Mouse (Mus musculus): ENCODE measurements at regions not wholly inside any gene's neighbourhood (a gene's known extent, or its start where the extent isn't known, plus 50 kb on each side); places are given as distances from the start of the nearest gene placed in this dataset.

- Histone ChIP-seq H3K27me3 (ENCODE audit: control insufficient read depth, insufficient read depth, low read length) (no peaks in the 10 kb centered on the region), H3K4me2 (replicated peaks; ENCODE audit: low read depth, low read length) (peak overlapping the region; percentile 4; the same call in 1 of the 2 replicates), H3K36me3 (ENCODE audit: control insufficient read depth, insufficient read depth, low read length) (no peaks in the 10 kb centered on the region), H3K9ac (replicated peaks; ENCODE audit: low read depth, low read length) (no peak overlapping the region), H3K4me3 (ENCODE audit: low read depth, low read length) (no peak overlapping the region), H3K4me1 (ENCODE audit: control insufficient read depth, insufficient read depth, low read length) (0 out of 2 replicates have a peak, but pooled peaks cover 3% of the 10 kb centered on the region), H3K27ac (ENCODE audit: low read length) (no peak overlapping the region), H3K9me3 (ENCODE audit: control insufficient read depth, low read depth, low read length) (no peaks in the 10 kb centered on the region)
- peak; percentile 65; the same call in 1 of the 2 replicates for ATAC-seq (ENCODE audit: insufficient number of reproducible peaks, insufficient read depth, low FRiP score, low read depth)
- 10% methylated on average over 10 of the region's 10 CpGs for WGBS
Observed at GRCm38 (mm10) chr13:69987181-69987580, 185.0 kb downstream of the Med10 start.

GRCm38 (mm10) chr13:69988319-69988718 lies 186.1 kb downstream of the Med10 start:
- 0 out of 2 replicates have a peak, but pooled peaks have one; percentile 33 for ATAC-seq (ENCODE audit: insufficient number of reproducible peaks, insufficient read depth, low FRiP score, low read depth)
- Histone ChIP-seq H3K4me1 (ENCODE audit: control insufficient read depth, insufficient read depth, low read length) (0 out of 2 replicates have a peak, but pooled peaks cover 3% of the 10 kb centered on the region), H3K27me3 (ENCODE audit: control insufficient read depth, insufficient read depth, low read length) (no peaks in the 10 kb centered on the region), H3K4me2 (replicated peaks; ENCODE audit: low read depth, low read length) (no peak overlapping the region), H3K27ac (ENCODE audit: low read length) (no peak overlapping the region), H3K9me3 (ENCODE audit: control insufficient read depth, low read depth, low read length) (no peaks in the 10 kb centered on the region), H3K9ac (replicated peaks; ENCODE audit: low read depth, low read length) (no peak overlapping the region), H3K4me3 (ENCODE audit: low read depth, low read length) (no peak overlapping the region), H3K36me3 (ENCODE audit: control insufficient read depth, insufficient read depth, low read length) (no peaks in the 10 kb centered on the region)
- 30% methylated on average over 4 of the region's 4 CpGs for WGBS

GRCm38 (mm10) chr13:69991253-69991891 lies 189.2 kb downstream of the Med10 start:
- H3K9me3 ChIP-seq (ENCODE audit: control insufficient read depth, low read depth, low read length): no peaks in the 10 kb centered on the region
- 32% methylated on average over 11 of the region's 11 CpGs for WGBS
- H3K9ac ChIP-seq (replicated peaks; ENCODE audit: low read depth, low read length): no peak overlapping the region
- no peak for ATAC-seq (ENCODE audit: insufficient number of reproducible peaks, insufficient read depth, low FRiP score, low read depth)
- H3K4me1 ChIP-seq (ENCODE audit: control insufficient read depth, insufficient read depth, low read length): 0 out of 2 replicates have a peak, but pooled peaks cover 3% of the 10 kb centered on the region
- no peak overlapping the region for H3K27ac ChIP-seq (ENCODE audit: low read length)
- H3K36me3 ChIP-seq (ENCODE audit: control insufficient read depth, insufficient read depth, low read length): no peaks in the 10 kb centered on the region
- no peaks in the 10 kb centered on the region for H3K27me3 ChIP-seq (ENCODE audit: control insufficient read depth, insufficient read depth, low read length)
- no peak overlapping the region for H3K4me2 ChIP-seq (replicated peaks; ENCODE audit: low read depth, low read length)
- no peak overlapping the region for H3K4me3 ChIP-seq (ENCODE audit: low read depth, low read length)

- Histone ChIP-seq H3K27ac (ENCODE audit: low read length) (no peak overlapping the region), H3K4me2 (replicated peaks; ENCODE audit: low read depth, low read length) (no peak overlapping the region), H3K36me3 (ENCODE audit: control insufficient read depth, insufficient read depth, low read length) (no peaks in the 10 kb centered on the region), H3K9ac (replicated peaks; ENCODE audit: low read depth, low read length) (no peak overlapping the region), H3K27me3 (ENCODE audit: control insufficient read depth, insufficient read depth, low read length) (no peaks in the 10 kb centered on the region), H3K9me3 (ENCODE audit: control insufficient read depth, low read depth, low read length) (no peaks in the 10 kb centered on the region), H3K4me3 (ENCODE audit: low read depth, low read length) (no peak overlapping the region), H3K4me1 (ENCODE audit: control insufficient read depth, insufficient read depth, low read length) (0 out of 2 replicates have a peak, but pooled peaks cover 3% of the 10 kb centered on the region)
- WGBS: 52% methylated on average over 14 of the region's 14 CpGs
- no peak for ATAC-seq (ENCODE audit: insufficient number of reproducible peaks, insufficient read depth, low FRiP score, low read depth)
Observed at GRCm38 (mm10) chr13:69991892-69992261, 189.7 kb downstream of the Med10 start.

- no peaks in the 10 kb centered on the region for H3K36me3 ChIP-seq (ENCODE audit: control insufficient read depth, insufficient read depth, low read length)
- no peak overlapping the region for H3K27ac ChIP-seq (ENCODE audit: low read length)
- no peaks in the 10 kb centered on the region for H3K4me1 ChIP-seq (ENCODE audit: control insufficient read depth, insufficient read depth, low read length)
- 73% methylated on average over 15 of the region's 15 CpGs for WGBS
- no peak for ATAC-seq (ENCODE audit: insufficient number of reproducible peaks, insufficient read depth, low FRiP score, low read depth)
- H3K9ac ChIP-seq (replicated peaks; ENCODE audit: low read depth, low read length): no peak overlapping the region
- H3K27me3 ChIP-seq (ENCODE audit: control insufficient read depth, insufficient read depth, low read length): no peaks in the 10 kb centered on the region
- no peak overlapping the region for H3K4me3 ChIP-seq (ENCODE audit: low read depth, low read length)
- no peak overlapping the region for H3K4me2 ChIP-seq (replicated peaks; ENCODE audit: low read depth, low read length)
- H3K9me3 ChIP-seq (ENCODE audit: control insufficient read depth, low read depth, low read length): no peaks in the 10 kb centered on the region
Observed at GRCm38 (mm10) chr13:70003591-70003990, 201.4 kb downstream of the Med10 start.

GRCm38 (mm10) chr13:70012123-70012522 lies 209.9 kb downstream of the Med10 start:
- no peak overlapping the region for H3K4me3 ChIP-seq (ENCODE audit: low read depth, low read length)
- ATAC-seq (ENCODE audit: insufficient number of reproducible peaks, insufficient read depth, low FRiP score, low read depth): no peak
- WGBS: 48% methylated on average over 3 of the region's 3 CpGs

GRCm38 (mm10) chr13:70015183-70015582 lies 213.0 kb downstream of the Med10 start:
- 59% methylated on average over 4 of the region's 4 CpGs for WGBS

More at GRCm38 (mm10) chr13:70012123-70012522, 209.9 kb downstream of the Med10 start:
- Histone ChIP-seq H3K4me2 (replicated peaks; ENCODE audit: low read depth, low read length) (no peak overlapping the region), H3K27me3 (ENCODE audit: control insufficient read depth, insufficient read depth, low read length) (no peaks in the 10 kb centered on the region), H3K9ac (replicated peaks; ENCODE audit: low read depth, low read length) (no peak overlapping the region), H3K27ac (ENCODE audit: low read length) (no peak overlapping the region), H3K36me3 (ENCODE audit: control insufficient read depth, insufficient read depth, low read length) (no peaks in the 10 kb centered on the region), H3K9me3 (ENCODE audit: control insufficient read depth, low read depth, low read length) (no peaks in the 10 kb centered on the region), H3K4me1 (ENCODE audit: control insufficient read depth, insufficient read depth, low read length) (no peaks in the 10 kb centered on the region)

GRCm38 (mm10) chr13:70017535-70017934 lies 215.3 kb downstream of the Med10 start:
- WGBS: 78% methylated on average over 5 of the region's 5 CpGs
- no peak overlapping the region for H3K27ac ChIP-seq (ENCODE audit: low read length)
- H3K4me3 ChIP-seq (ENCODE audit: low read depth, low read length): no peak overlapping the region
- ATAC-seq (ENCODE audit: insufficient number of reproducible peaks, insufficient read depth, low FRiP score, low read depth): no peak
- no peak overlapping the region for H3K4me2 ChIP-seq (replicated peaks; ENCODE audit: low read depth, low read length)
- H3K36me3 ChIP-seq (ENCODE audit: control insufficient read depth, insufficient read depth, low read length): no peaks in the 10 kb centered on the region
- H3K9me3 ChIP-seq (ENCODE audit: control insufficient read depth, low read depth, low read length): no peaks in the 10 kb centered on the region
- H3K9ac ChIP-seq (replicated peaks; ENCODE audit: low read depth, low read length): no peak overlapping the region
- H3K27me3 ChIP-seq (ENCODE audit: control insufficient read depth, insufficient read depth, low read length): no peaks in the 10 kb centered on the region
- no peaks in the 10 kb centered on the region for H3K4me1 ChIP-seq (ENCODE audit: control insufficient read depth, insufficient read depth, low read length)

More at GRCm38 (mm10) chr13:70015183-70015582, 213.0 kb downstream of the Med10 start:
- no peak for ATAC-seq (ENCODE audit: insufficient number of reproducible peaks, insufficient read depth, low FRiP score, low read depth)
- H3K4me2 ChIP-seq (replicated peaks; ENCODE audit: low read depth, low read length): no peak overlapping the region
- no peaks in the 10 kb centered on the region for H3K27me3 ChIP-seq (ENCODE audit: control insufficient read depth, insufficient read depth, low read length)
- H3K9ac ChIP-seq (replicated peaks; ENCODE audit: low read depth, low read length): no peak overlapping the region
- no peak overlapping the region for H3K4me3 ChIP-seq (ENCODE audit: low read depth, low read length)
- no peaks in the 10 kb centered on the region for H3K4me1 ChIP-seq (ENCODE audit: control insufficient read depth, insufficient read depth, low read length)
- no peak overlapping the region for H3K27ac ChIP-seq (ENCODE audit: low read length)
- no peaks in the 10 kb centered on the region for H3K36me3 ChIP-seq (ENCODE audit: control insufficient read depth, insufficient read depth, low read length)
- H3K9me3 ChIP-seq (ENCODE audit: control insufficient read depth, low read depth, low read length): no peaks in the 10 kb centered on the region
